Mouse (Mus musculus): Measurements from ENCODE around the gene Klhl29.

- no peak for TF ChIP-seq CTCF (IDR thresholded peaks at IDR 0.05; ENCODE audit: control insufficient read depth, insufficient read depth, low read length)
- TF ChIP-seq POLR2A (IDR thresholded peaks at IDR 0.05; ENCODE audit: borderline replicate concordance, control insufficient read depth, low read depth, low read length), result no peak
Measured at GRCm38 (mm10) chr12:5070131-5070530, 305.4 kb downstream of the Klhl29 start.

All from bone marrow, adult 2 months (tissue).